Mouse (Mus musculus): ENCODE results near the gene Nub1. TPM values are rescaled to one million over a fixed set of nuclear protein-coding genes. Genes with fewer than 3 reads are reported as not detected.

Nub1 gene
- polyA plus RNA-seq, 1 experiment from 2014 or later, result 36.8 TPM

GRCm38 (mm10) chr5:24757816-24758215 is 72.5 kb downstream of the Nub1 start, which contains the start of gene Crygn:
Gene Crygn (minus strand): TSS chr5:24758008.
- Histone ChIP-seq H3K9ac (ENCODE audit: low read length) (no peak within 1 kb of the TSS), H3K4me1 (ENCODE audit: control insufficient read depth, insufficient read depth, low read length) (no peaks in the 10 kb centered on the region), H3K4me3 (ENCODE audit: low read depth, low read length) (no peak within 1 kb of the TSS), H3K27ac (ENCODE audit: low read depth, low read length) (no peak within 1 kb of the TSS), H3K27me3 (ENCODE audit: control insufficient read depth, insufficient read depth, low read length) (no peaks in the 10 kb centered on the region), H3K4me2 (no peak within 1 kb of the TSS), H3K36me3 (ENCODE audit: control insufficient read depth, insufficient read depth, low read length) (no peaks in the 10 kb centered on the region), H3K9me3 (ENCODE audit: control insufficient read depth, low read length) (no peaks in the 10 kb centered on the region)
- 30% methylated on average over 18 of the region's 18 CpGs for WGBS
- ATAC-seq (ENCODE audit: low FRiP score) (no peak), DNase-seq (ENCODE audit: low spot score, missing footprints) (no peak)

Other genes starting within 250 kb of the Nub1 start
- gene Fastk, start 240.2 kb upstream of the Nub1 start, polyA plus RNA-seq (2014; fragmentation: Nextera tagmentation; extraction: Ambion mirVana), result 79.3 and 84.6 TPM in 2 replicates
- gene Tmub1, start 237.7 kb upstream of the Nub1 start, polyA plus RNA-seq (2014; fragmentation: Nextera tagmentation; extraction: Ambion mirVana), result 30.5 and 32.3 TPM in 2 replicates
- gene Agap3, start 233.4 kb upstream of the Nub1 start, polyA plus RNA-seq (2014; fragmentation: Nextera tagmentation; extraction: Ambion mirVana), result 43.1 and 57.0 TPM in 2 replicates
- 0.15 TPM in 1 of 2 replicates, not detected in the other for gene Gbx1, start 158.3 kb upstream of the Nub1 start, polyA plus RNA-seq (2014; fragmentation: Nextera tagmentation; extraction: Ambion mirVana)
- gene Asb10, start 144.6 kb upstream of the Nub1 start, polyA plus RNA-seq (2014; fragmentation: Nextera tagmentation; extraction: Ambion mirVana), result 0.25 TPM in 2 replicates
- gene 4931409K22Rik, start 128.7 kb upstream of the Nub1 start, polyA plus RNA-seq (2014; fragmentation: Nextera tagmentation; extraction: Ambion mirVana), result not detected in 2 replicates
- gene Abcf2, start 108.1 kb upstream of the Nub1 start, polyA plus RNA-seq (2014; fragmentation: Nextera tagmentation; extraction: Ambion mirVana), result 143 and 147 TPM in 2 replicates
- 7.2 and 9.6 TPM in 2 replicates for gene Chpf2, start 98.8 kb upstream of the Nub1 start, polyA plus RNA-seq (2014; fragmentation: Nextera tagmentation; extraction: Ambion mirVana)
- gene Smarcd3, start 61.1 kb upstream of the Nub1 start, polyA plus RNA-seq (2014; fragmentation: Nextera tagmentation; extraction: Ambion mirVana), result 56.8 and 60.2 TPM in 2 replicates
- 8.7 and 10.3 TPM in 2 replicates for gene Wdr86, start 45.2 kb downstream of the Nub1 start, polyA plus RNA-seq (2014; fragmentation: Nextera tagmentation; extraction: Ambion mirVana)
- 0.68 and 1.2 TPM in 2 replicates for gene Crygn, start 72.5 kb downstream of the Nub1 start, polyA plus RNA-seq (2014; fragmentation: Nextera tagmentation; extraction: Ambion mirVana)
- 207 and 224 TPM in 2 replicates for gene Rheb, start 157.1 kb downstream of the Nub1 start, polyA plus RNA-seq (2014; fragmentation: Nextera tagmentation; extraction: Ambion mirVana)